Mouse (Mus musculus): ENCODE data around the gene Gif. TPM values are rescaled to one million over a fixed set of nuclear protein-coding genes. Genes with fewer than 3 reads are reported as not detected.

The Gif gene
- polyA plus RNA-seq, 1 experiment from 2014 or later, result not detected

DNA sequence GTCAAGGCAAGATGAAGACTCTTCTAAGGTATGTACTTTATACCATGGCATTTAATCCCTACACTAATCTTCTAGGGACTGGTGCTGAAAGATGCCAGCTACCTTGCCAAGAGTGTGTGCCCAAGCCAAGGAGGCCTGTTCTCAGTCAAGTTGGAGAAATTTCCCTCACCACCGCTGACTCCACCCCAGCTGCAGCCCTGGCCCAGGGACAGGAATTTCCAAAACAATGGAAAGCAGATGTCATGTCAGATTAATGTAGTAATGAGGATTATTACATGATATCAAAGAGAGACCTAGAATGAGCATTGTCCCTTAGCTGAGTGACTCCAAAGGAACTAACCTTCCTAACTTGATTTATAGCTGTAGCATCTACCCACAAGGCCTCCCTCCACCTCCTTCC lies 63.5 kb downstream of the Gif start:
- no peak for ATAC-seq (ENCODE audit: insufficient number of reproducible peaks, insufficient read depth, low FRiP score, low read depth)
- no peaks in the 10 kb centered on the region for H3K27me3 ChIP-seq (ENCODE audit: control insufficient read depth, insufficient read depth, low read length)
- no peak overlapping the region for H3K4me3 ChIP-seq (ENCODE audit: control insufficient read depth in 1 of 2, insufficient read depth in 1 of 2, low read depth in 1 of 2, low read length in 2 of 2)
- H3K4me1 ChIP-seq (ENCODE audit: control insufficient read depth in 2 of 2, insufficient read depth in 2 of 2, low read length in 2 of 2), result no peaks in the 10 kb centered on the region; a peak in 3 of 4 replicates
- 80% methylated on average over 1 of the region's 1 CpGs for WGBS
- H3K9me3 ChIP-seq (ENCODE audit: control insufficient read depth, low read length), result no peaks in the 10 kb centered on the region
- H3K27ac ChIP-seq (replicated peaks in 1 of 2; ENCODE audit: control insufficient read depth in 1 of 2, insufficient read depth in 1 of 2, low read depth in 2 of 2, low read length in 2 of 2), result no peak overlapping the region
- no peak overlapping the region for H3K4me2 ChIP-seq (ENCODE audit: low read length)
- H3K36me3 ChIP-seq (ENCODE audit: control insufficient read depth, insufficient read depth, low read length), result no peaks in the 10 kb centered on the region
- H3K9ac ChIP-seq (ENCODE audit: low read length), result no peak overlapping the region

DNA sequence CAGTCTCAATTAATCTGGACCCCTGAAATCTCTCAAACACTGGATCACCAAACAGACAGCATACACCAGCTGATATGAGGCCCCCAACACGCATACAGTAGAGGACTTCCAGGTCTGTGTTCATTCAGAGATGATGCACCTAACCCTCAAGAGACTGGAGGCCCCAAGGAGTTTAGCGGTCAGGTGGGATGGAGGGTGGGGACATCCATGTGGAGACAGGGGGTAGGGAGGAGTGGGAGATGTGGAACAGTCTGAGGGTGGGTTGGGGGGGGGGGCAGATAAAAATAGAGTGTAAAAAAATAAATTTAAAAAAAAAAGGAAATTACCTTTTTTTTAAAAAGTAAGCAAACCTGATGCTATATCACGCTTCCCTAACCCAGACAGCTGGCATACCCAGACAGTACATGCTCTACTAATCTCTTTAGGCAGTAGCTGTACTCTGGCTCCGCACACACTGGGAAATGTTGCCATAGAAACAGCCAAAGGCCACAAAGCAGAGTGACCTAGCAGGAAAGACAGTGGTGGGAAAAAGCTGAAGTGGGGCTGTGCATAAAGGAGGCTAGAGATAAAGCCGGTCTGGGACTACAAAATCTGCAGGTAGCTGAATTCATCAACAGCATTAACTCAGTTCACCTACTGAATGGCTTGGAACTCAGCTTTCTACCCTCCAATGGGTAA lies 64.5 kb downstream of the Gif start:
- no peak overlapping the region for H3K27ac ChIP-seq (replicated peaks in 1 of 2; ENCODE audit: control insufficient read depth in 1 of 2, insufficient read depth in 1 of 2, low read depth in 2 of 2, low read length in 2 of 2)

More for the DNA sequence above, 64.5 kb downstream of the Gif start:
- Histone ChIP-seq H3K4me1 (ENCODE audit: control insufficient read depth in 2 of 2, insufficient read depth in 2 of 2, low read length in 2 of 2) (no peaks in the 10 kb centered on the region; a peak in 3 of 4 replicates), H3K9me3 (ENCODE audit: control insufficient read depth, low read length) (no peaks in the 10 kb centered on the region), H3K27me3 (ENCODE audit: control insufficient read depth, insufficient read depth, low read length) (no peaks in the 10 kb centered on the region), H3K4me3 (ENCODE audit: control insufficient read depth in 1 of 2, insufficient read depth in 1 of 2, low read depth in 1 of 2, low read length in 2 of 2) (no peak overlapping the region), H3K9ac (ENCODE audit: low read length) (no peak overlapping the region), H3K4me2 (ENCODE audit: low read length) (no peak overlapping the region), H3K36me3 (ENCODE audit: control insufficient read depth, insufficient read depth, low read length) (no peaks in the 10 kb centered on the region)
- WGBS, result 43% methylated on average over 5 of the region's 5 CpGs
- ATAC-seq (ENCODE audit: insufficient number of reproducible peaks, insufficient read depth, low FRiP score, low read depth), result peak; percentile 71

Other genes with a start within 250 kb of the Gif start
- gene Ms4a6b, start 231.0 kb upstream of the Gif start, polyA plus RNA-seq (2014; fragmentation: Nextera tagmentation; extraction: Ambion mirVana), result 3.1 and 3.5 TPM in 2 replicates
- 0.47 and 0.69 TPM in 2 replicates for gene Ms4a4d, start 210.8 kb upstream of the Gif start, polyA plus RNA-seq (2014; fragmentation: Nextera tagmentation; extraction: Ambion mirVana)
- 3.4 TPM in 2 replicates for gene Ms4a6d, start 142.7 kb upstream of the Gif start, polyA plus RNA-seq (2014; fragmentation: Nextera tagmentation; extraction: Ambion mirVana)
- gene Ms4a2, start 123.8 kb upstream of the Gif start, polyA plus RNA-seq (2014; fragmentation: Nextera tagmentation; extraction: Ambion mirVana), result 0.15 TPM in 1 of 2 replicates, not detected in the other
- gene Ms4a3, start 106.7 kb upstream of the Gif start, polyA plus RNA-seq (2014; fragmentation: Nextera tagmentation; extraction: Ambion mirVana), result not detected in 2 replicates
- gene Oosp2, start 87.0 kb upstream of the Gif start, polyA plus RNA-seq (2014; fragmentation: Nextera tagmentation; extraction: Ambion mirVana), result not detected in 2 replicates
- gene Oosp1, start 56.4 kb upstream of the Gif start, polyA plus RNA-seq (2014; fragmentation: Nextera tagmentation; extraction: Ambion mirVana), result not detected in 2 replicates
- gene Oosp3, start 50.5 kb upstream of the Gif start, polyA plus RNA-seq (2014; fragmentation: Nextera tagmentation; extraction: Ambion mirVana), result not detected in 2 replicates
- 79.1 and 80.3 TPM in 2 replicates for gene Mrpl16, start 22.8 kb downstream of the Gif start, polyA plus RNA-seq (2014; fragmentation: Nextera tagmentation; extraction: Ambion mirVana)
- gene Stx3, start 71.8 kb downstream of the Gif start, polyA plus RNA-seq (2014; fragmentation: Nextera tagmentation; extraction: Ambion mirVana), result 5.8 and 7.0 TPM in 2 replicates
- gene Olfr1417, start 91.7 kb downstream of the Gif start, polyA plus RNA-seq (2014; fragmentation: Nextera tagmentation; extraction: Ambion mirVana), result 0.12 TPM in 1 of 2 replicates, not detected in the other
- not detected in 2 replicates for gene Olfr1418, start 113.5 kb downstream of the Gif start, polyA plus RNA-seq (2014; fragmentation: Nextera tagmentation; extraction: Ambion mirVana)
- not detected in 2 replicates for gene Olfr1419, start 127.6 kb downstream of the Gif start, polyA plus RNA-seq (2014; fragmentation: Nextera tagmentation; extraction: Ambion mirVana)
- gene Olfr1420, start 139.0 kb downstream of the Gif start, polyA plus RNA-seq (2014; fragmentation: Nextera tagmentation; extraction: Ambion mirVana), result 0.07 and 0.27 TPM in 2 replicates
- 19.0 and 21.2 TPM in 2 replicates for gene Patl1, start 164.8 kb downstream of the Gif start, polyA plus RNA-seq (2014; fragmentation: Nextera tagmentation; extraction: Ambion mirVana)
- 10.8 and 11.4 TPM in 2 replicates for gene Osbp, start 218.4 kb downstream of the Gif start, polyA plus RNA-seq (2014; fragmentation: Nextera tagmentation; extraction: Ambion mirVana)